Mouse (Mus musculus): ENCODE measurements around the gene Nts.
"Not testable (repeated sequence)": the region's sequence is repeated elsewhere in the genome, so short reads cannot be mapped to it uniquely, and the experiment has no call there.

The Nts gene

DNA sequence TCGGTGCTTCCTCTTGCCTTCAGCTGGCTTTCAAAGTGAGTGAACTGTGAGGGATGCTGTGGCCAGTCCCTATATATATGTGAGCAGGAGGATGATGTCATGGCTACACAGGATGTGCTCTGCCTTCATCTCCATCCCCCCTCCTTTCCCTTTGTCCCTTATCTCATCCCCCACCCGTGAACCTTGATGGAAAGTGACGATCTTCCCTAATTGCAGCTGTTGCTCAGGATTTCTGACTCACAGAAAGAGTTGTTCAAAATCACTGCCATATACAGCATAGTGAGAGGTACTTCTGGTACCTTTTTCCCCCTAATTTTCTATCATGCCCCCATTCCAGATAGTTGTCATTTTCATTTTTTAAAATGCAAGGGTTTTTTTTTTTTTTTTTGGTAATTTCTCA lies at the start of gene Nts:
Nts (minus strand) TSS at position 101 of the 400 bp plus-strand sequence.
- no peak for DNase-seq (ENCODE audit: low read depth, low spot score)

- no peak for DNase-seq (ENCODE audit: low read depth, low spot score)
Measured at GRCm38 (mm10) chr10:102527901-102528300, 37.6 kb upstream of the Nts start.

DNA sequence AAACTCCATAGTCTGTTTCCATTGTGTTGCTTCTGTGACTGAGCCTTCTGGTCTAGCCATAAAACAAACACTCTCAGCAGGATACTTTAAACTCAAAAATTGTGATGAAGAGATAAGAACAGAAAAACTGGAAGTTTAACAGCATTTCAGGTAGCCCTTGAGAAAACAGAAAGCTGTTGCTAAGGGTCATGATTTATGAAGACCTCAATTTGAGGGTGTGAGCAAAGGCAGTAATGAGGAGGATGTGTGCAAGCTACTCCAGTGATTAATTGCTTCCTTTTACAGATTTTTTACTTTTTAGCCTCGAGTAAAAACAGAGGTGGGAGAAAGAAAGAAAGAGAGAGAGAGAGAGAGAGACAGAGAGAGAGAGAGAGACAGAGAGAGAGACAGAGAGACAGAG lies 23.9 kb upstream of the Nts start:
- DNase-seq (ENCODE audit: low read depth, low spot score): no peak

DNA sequence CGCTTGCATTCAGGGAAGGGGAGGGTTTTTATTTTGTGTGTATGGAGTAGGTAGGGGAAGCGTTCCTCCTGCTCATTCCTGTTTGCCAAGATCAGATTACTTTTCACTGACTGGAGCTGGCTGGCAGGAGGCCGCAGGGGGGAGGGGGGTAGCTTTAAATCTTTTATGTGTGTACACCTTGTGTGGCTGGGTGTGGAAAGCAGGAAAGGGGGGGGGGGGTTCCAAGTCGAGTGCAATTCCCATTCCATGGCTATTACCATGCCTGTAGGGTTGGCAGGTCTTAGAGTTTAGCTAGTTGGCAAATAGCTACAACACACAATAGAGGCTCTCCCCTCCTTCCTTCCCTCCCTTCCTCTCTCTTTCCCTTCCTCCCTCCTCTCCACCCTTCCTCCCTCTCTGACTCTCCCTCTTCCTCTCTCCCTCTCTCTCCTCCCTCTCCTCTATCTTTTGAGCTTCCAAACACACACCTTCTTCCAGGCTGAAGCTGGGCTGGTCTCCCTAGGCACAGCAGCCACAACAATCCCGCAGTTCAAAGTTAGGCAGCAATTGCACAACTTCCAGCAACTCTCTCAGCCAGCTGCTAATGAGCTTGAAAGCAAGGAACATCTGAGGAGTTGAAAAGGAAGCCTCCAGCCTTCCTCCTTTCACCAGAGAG lies 21.6 kb upstream of the Nts start, which contains the start of gene Rassf9:
Rassf9 (plus strand) TSS at position 416 of the 655 bp plus-strand sequence.
- no peak for DNase-seq (ENCODE audit: low read depth, low spot score)

DNA sequence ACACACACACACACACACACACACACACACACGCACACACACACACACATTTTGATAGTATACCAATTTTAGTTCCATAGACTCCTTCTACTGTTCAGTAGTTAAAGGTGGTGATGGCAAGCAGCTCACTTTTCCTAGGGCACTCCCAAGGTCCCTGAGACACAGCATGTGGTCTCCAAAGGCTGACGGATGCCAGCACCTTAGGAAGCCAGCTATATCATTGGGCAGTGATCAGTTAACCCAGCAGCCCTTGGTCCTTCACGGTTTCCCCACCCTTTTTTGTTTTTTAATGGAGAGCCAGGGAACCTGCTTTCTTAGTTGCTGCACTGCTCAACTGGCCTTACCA lies 21.1 kb upstream of the Nts start:
- no peak for DNase-seq (ENCODE audit: low read depth, low spot score)

DNA sequence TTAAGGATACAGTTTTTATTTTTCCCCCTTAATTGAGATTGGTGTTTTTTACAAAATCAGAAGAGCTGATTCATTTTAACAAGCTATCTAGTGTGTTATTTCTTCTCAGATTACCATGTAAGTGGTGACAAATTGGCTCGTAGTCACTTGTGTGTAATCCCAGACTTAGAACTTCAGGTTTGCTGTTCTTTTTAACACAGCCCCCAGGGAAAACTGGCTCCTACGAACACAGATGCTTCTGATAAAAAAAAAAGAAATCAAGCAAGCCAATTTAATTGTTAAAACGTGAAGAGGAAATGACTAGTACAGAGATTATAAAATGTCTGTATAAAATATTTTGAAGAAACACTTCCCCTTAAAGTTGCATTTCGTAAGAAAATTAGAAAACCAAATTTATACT lies 17.1 kb upstream of the Nts start:
- no peak for DNase-seq (ENCODE audit: low read depth, low spot score)

DNA sequence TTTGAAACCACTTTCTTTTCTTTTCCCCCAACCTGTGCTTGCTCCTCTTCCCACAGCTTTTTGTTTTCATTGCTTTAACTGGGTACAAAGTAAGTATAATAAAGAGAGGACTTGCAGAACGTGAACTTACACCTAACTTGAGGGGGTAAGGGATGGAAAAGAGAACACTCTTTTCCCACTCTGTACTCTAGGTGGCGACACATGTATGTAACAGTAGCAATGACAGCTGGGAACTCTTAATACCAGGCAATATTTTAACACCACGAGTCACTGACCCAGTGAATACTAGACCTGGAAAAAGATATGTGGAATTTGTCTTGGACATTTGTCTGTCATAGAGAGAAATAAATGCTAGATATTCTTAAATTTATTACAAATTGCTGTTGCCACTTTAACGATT lies 8.5 kb upstream of the Nts start:
- DNase-seq (ENCODE audit: low read depth, low spot score): no peak

- DNase-seq (ENCODE audit: low read depth, low spot score): peak; percentile 6
Measured at GRCm38 (mm10) chr10:102491792-102492191, 1.5 kb upstream of the Nts start.

GRCm38 (mm10) chr10:102469412-102469811 lies 20.9 kb downstream of the Nts start:
- DNase-seq (ENCODE audit: low read depth, low spot score): no peak

GRCm38 (mm10) chr10:102451756-102452155 lies 38.5 kb downstream of the Nts start:
- DNase-seq (ENCODE audit: low read depth, low spot score): no peak

GRCm38 (mm10) chr10:102449449-102449848 lies 40.8 kb downstream of the Nts start:
- DNase-seq (ENCODE audit: low read depth, low spot score): peak; percentile 22

DNA sequence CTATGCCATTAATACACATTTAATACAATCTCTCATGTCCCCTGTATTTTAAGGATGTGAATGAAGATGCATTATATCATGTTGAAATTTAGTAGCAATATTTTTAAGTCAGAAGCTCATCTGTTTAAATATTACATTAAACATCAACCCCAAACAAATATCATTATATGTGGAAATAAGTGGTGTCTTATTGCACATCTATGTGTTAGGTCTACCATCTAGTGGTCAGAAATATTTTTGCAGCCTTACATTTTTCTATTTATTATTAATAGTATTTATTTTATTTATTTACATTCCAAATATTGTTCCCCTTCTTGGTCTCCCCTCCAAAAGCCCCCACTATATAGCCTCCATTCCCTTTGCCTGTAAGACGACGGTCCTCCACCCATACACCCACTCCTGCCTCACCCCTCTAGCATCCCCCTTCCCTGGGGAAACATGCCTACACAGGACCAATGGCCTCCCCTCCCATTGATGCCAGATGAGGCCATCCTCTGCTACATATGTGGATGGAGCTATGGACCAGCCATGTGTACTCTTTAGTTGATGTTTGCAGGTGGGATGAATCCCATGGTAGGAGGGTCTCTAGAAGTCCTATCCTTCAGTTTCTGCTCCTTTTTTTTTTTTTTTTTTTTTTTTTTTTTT lies 45.3 kb downstream of the Nts start:
- no peak for DNase-seq (ENCODE audit: low read depth, low spot score)

DNA sequence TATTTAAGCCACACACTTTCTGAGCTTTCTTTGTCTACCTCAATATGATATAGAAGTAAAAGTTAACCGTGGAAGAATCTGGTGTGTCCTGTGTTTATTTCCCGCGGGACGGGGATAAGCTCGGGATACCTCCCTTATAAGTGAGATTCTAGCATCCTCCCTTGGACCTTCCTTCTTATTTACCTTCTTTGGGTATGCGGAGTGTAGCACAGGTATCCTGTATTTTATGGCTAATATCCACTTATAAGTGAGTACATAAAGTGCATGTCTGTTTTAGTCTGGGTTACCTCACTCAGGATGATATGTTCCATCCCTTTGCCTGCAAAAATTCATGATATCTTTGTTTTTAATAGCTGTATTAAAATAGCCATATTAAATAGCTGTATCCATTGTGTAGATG lies 54.8 kb downstream of the Nts start:
- DNase-seq (ENCODE audit: low read depth, low spot score): not testable (repeated sequence)

DNA sequence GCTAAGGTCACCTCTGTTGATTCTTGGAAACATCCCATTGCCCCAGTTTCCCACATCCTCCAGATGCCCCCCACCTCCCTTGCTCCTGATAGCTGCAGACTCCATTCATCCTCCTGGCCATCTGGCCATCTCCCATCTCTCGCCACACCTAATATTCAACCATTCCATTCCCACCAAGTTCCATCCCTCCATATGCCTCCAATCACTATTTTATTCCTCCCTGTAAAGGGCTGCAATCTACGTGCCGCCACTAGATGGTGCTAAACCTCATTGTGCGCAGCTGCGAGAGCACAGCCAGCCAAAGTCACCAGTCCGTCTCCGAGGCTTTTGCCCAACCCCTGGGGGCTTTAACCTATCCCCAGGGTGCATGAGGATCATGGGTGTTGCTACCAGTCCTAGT lies 55.2 kb downstream of the Nts start:
- not testable (repeated sequence) for DNase-seq (ENCODE audit: low read depth, low spot score)
